Mouse (Mus musculus): ENCODE measurements at regions not wholly inside any gene's neighbourhood (a gene's known extent, or its start where the extent isn't known, plus 50 kb on each side); places are given as distances from the start of the nearest gene placed in this dataset.
"Not testable (repeated sequence)": the region's sequence is repeated elsewhere in the genome, so short reads cannot be mapped to it uniquely, and the experiment has no call there.

DNA sequence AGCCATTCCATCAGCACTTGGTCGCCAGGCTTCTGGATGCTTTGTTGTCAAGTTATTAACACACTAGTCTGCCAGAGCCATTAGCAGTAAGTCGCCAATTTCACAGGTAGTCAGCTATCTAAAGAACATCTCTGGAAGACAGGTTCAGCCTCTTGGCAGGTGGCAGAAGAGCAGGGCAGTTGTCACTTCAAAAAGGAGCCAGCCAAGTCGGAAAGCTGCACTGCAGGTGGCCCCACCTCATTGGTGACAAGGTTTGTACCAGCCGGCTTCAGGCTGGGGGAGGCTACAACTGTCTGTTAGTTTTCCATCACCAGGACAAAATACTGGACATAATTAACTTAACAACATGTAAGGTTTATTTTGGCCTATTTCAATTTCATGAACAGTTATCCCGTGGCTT is 105.5 kb upstream of the Crygf start:
- no peaks in the 10 kb centered on the region for H3K4me1 ChIP-seq (ENCODE audit: insufficient read depth)
- H3K27me3 ChIP-seq (ENCODE audit: insufficient read depth, low read length), result no peaks in the 10 kb centered on the region
- H3K9me3 ChIP-seq (ENCODE audit: low read length), result no peaks in the 10 kb centered on the region
- ATAC-seq, result no peak
- 71% methylated on average over 5 of the region's 5 CpGs for WGBS
- H3K4me2 ChIP-seq (ENCODE audit: low read depth), result no peak overlapping the region
- no peaks in the 10 kb centered on the region for H3K36me3 ChIP-seq (ENCODE audit: insufficient read depth)
- H3K27ac ChIP-seq (ENCODE audit: low read depth, low read length), result no peak overlapping the region
- no peak for DNase-seq
- TF ChIP-seq CTCF (IDR thresholded peaks at IDR 0.05; ENCODE audit: low read depth), result no peak
- H3K9ac ChIP-seq, result no peak overlapping the region
- no peak overlapping the region for H3K4me3 ChIP-seq (ENCODE audit: low read depth, low read length)

DNA sequence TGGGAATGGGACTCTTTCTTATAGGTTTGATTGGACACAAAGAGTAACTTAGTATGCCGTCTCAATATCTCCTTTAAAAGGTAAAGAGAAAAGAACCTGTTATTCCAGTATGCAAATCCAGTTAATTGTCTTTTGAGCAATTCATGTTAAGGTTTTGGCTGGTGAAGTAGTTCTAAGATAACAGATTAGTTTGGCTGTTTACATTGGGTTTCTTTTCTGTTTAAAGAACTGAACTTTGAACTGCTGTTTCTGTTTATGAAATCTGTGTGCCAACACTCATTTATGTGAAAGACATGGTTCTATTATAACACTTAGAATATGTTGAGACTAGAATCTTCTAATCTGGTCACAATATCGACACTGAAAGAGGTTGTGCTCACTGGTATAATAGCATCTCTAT is 85.2 kb upstream of the Crygf start:
- H3K9me3 ChIP-seq (ENCODE audit: low read length), result no peaks in the 10 kb centered on the region
- no peaks in the 10 kb centered on the region for H3K36me3 ChIP-seq (ENCODE audit: insufficient read depth)
- H3K27ac ChIP-seq (ENCODE audit: low read depth, low read length), result no peak overlapping the region
- ATAC-seq (no peak), DNase-seq (no peak)
- no peak overlapping the region for H3K4me3 ChIP-seq (ENCODE audit: low read depth, low read length)
- H3K9ac ChIP-seq, result no peak overlapping the region
- no peaks in the 10 kb centered on the region for H3K27me3 ChIP-seq (ENCODE audit: insufficient read depth, low read length)
- no peaks in the 10 kb centered on the region for H3K4me1 ChIP-seq (ENCODE audit: insufficient read depth)
- no peak overlapping the region for H3K4me2 ChIP-seq (ENCODE audit: low read depth)
- TF ChIP-seq CTCF (IDR thresholded peaks at IDR 0.05; ENCODE audit: low read depth), result no peak
- 58% methylated on average over 2 of the region's 2 CpGs for WGBS

DNA sequence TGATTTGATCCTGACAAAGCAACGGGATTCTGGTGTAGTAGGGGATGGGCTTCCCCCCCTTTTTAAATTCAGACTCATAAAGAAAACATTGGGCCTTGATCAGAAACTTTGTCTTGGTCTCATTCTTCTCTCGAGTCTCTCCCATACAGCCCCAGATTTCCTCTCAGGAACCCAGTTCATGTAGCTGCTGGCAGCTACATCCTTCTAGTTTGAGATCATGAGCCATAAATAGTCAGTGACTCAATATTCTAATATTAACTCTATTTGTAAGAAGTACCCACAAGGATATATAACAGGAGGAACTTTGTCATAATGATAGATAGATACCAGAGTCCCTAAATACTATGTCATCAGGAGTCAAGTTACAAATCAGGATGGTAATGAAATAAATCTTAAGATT is 79.3 kb upstream of the Crygf start:
- no peaks in the 10 kb centered on the region for H3K9me3 ChIP-seq (ENCODE audit: low read length)

DNA sequence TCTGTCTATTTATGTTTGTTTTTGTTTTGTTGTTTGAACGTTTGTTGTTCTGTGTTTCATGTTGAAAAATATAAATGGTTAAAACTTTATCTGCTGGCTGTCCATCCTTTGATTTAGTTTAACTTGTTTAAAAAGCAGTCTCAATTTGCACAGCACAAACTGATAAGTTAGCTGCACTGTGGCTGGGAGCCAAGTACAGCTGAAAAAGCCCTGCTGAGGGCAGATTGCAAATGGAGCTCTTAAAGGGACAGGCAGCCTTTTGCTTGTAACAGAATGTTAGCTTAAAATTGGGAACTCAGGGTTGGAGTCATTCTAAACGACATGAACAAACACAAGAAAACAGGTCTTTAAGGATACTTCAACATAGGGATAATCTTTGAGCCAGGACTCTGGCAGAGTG is 52.6 kb upstream of the Crygf start:
- DNase-seq; H3K9me3 ChIP-seq (ENCODE audit: low read length); H3K27ac ChIP-seq (ENCODE audit: low read depth, low read length); ATAC-seq; H3K4me1 ChIP-seq (ENCODE audit: insufficient read depth); H3K9ac ChIP-seq; H3K4me3 ChIP-seq (ENCODE audit: low read depth, low read length); H3K27me3 ChIP-seq (ENCODE audit: insufficient read depth, low read length); H3K36me3 ChIP-seq (ENCODE audit: insufficient read depth); H3K4me2 ChIP-seq (ENCODE audit: low read depth): not testable (repeated sequence)
- 73% methylated on average over 2 of the region's 2 CpGs for WGBS

More for the DNA sequence above, 79.3 kb upstream of the Crygf start:
- no peak overlapping the region for H3K27ac ChIP-seq (ENCODE audit: low read depth, low read length)
- 67% methylated on average over 2 of the region's 2 CpGs for WGBS
- no peak for TF ChIP-seq CTCF (IDR thresholded peaks at IDR 0.05; ENCODE audit: low read depth)
- no peaks in the 10 kb centered on the region for H3K27me3 ChIP-seq (ENCODE audit: insufficient read depth, low read length)
- no peak overlapping the region for H3K4me3 ChIP-seq (ENCODE audit: low read depth, low read length)
- no peaks in the 10 kb centered on the region for H3K36me3 ChIP-seq (ENCODE audit: insufficient read depth)
- no peaks in the 10 kb centered on the region for H3K4me1 ChIP-seq (ENCODE audit: insufficient read depth)
- no peak for ATAC-seq
- no peak for DNase-seq
- H3K4me2 ChIP-seq (ENCODE audit: low read depth), result no peak overlapping the region
- no peak overlapping the region for H3K9ac ChIP-seq
